Mouse (Mus musculus): Measurements from ENCODE around the gene Ndst2.

DNA sequence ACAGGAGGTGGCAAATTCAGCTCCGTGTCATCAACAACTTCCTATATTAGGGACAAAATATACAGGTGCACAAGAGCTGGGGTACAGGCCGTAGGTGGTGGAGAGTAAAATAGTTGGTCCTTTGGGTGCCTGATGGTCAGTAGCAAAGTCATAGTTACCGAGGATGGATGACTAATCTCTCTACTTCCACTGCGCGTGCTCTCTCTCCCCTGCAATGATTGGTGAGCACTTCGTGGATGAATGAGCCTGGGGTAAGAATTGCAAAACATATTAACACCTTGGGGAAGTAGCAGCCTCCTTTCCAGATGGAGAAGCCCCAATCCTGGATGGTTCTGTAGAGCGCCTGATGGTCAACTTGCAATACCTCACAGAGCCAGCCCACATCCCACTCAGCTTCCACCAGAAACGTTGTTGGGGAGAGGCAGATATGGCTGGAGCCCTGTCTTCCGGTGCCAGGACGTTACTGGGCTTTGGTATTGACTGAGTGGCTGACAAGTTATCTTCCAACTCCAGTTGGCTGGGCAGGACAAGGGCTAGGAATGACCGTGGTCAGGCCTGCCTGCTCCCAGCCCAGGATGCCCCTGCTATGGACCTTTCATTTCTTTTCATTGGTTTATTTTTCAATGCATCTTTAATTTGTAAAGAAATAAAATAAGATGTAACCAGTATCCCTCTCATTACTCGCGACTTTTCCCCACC is 40.0 kb downstream of the Ndst2 start:
- TF ChIP-seq CTCF (IDR thresholded peaks at IDR 0.05; ENCODE audit: low read depth, low read length) (no peak), POLR2A (IDR thresholded peaks at IDR 0.05; ENCODE audit: extremely low read depth, insufficient read depth, low read length) (no peak)
